Mouse (Mus musculus): ENCODE measurements around the gene Pgrmc1. TPM values are rescaled to one million over a fixed set of nuclear protein-coding genes. Genes with fewer than 3 reads are reported as not detected.
"Not testable (repeated sequence)": the region's sequence is repeated elsewhere in the genome, so short reads cannot be mapped to it uniquely, and the experiment has no call there.

The Pgrmc1 gene
- polyA plus RNA-seq, 1 experiment from 2014 or later, result 368 TPM

- Histone ChIP-seq H3K27me3 (no peaks in the 10 kb centered on the region), H3K4me1 (peaks cover 4% of the 10 kb centered on the region; the same call in 1 of the 2 replicates), H3K27ac (no peak overlapping the region), H3K4me3 (no peak overlapping the region), H3K9ac (no peak overlapping the region), H3K9me3 (no peaks in the 10 kb centered on the region), H3K36me3 (no peaks in the 10 kb centered on the region), H3K4me2 (no peak overlapping the region)
- no peak for ATAC-seq (ENCODE audit: insufficient number of reproducible peaks, insufficient read depth, low FRiP score, low TSS enrichment, low read depth)
- WGBS, result 61% methylated on average over 8 of the region's 8 CpGs
These were observed 10.4 kb upstream of the Pgrmc1 start for GRCm38 (mm10) chrX:36587304-36588209.

- Histone ChIP-seq H3K36me3 (no peaks in the 10 kb centered on the region), H3K27ac (no peak overlapping the region), H3K9me3 (no peaks in the 10 kb centered on the region), H3K9ac (no peak overlapping the region), H3K4me3 (no peak overlapping the region), H3K4me2 (no peak overlapping the region), H3K27me3 (no peaks in the 10 kb centered on the region), H3K4me1 (peaks cover 4% of the 10 kb centered on the region; the same call in 1 of the 2 replicates)
- no peak for ATAC-seq (ENCODE audit: insufficient number of reproducible peaks, insufficient read depth, low FRiP score, low TSS enrichment, low read depth)
- WGBS, result 83% methylated on average over 7 of the region's 7 CpGs
These were observed 7.7 kb upstream of the Pgrmc1 start for GRCm38 (mm10) chrX:36590266-36590665.

- no peak for ATAC-seq (ENCODE audit: insufficient number of reproducible peaks, insufficient read depth, low FRiP score, low TSS enrichment, low read depth)
- no peaks in the 10 kb centered on the region for H3K27me3 ChIP-seq
- no peak overlapping the region for H3K4me3 ChIP-seq
- H3K27ac ChIP-seq, result no peak overlapping the region
- H3K4me2 ChIP-seq, result no peak overlapping the region
- no peaks in the 10 kb centered on the region for H3K36me3 ChIP-seq
- WGBS, result 68% methylated on average over 1 of the region's 1 CpGs
- H3K9me3 ChIP-seq, result no peaks in the 10 kb centered on the region
- no peak overlapping the region for H3K9ac ChIP-seq
- H3K4me1 ChIP-seq, result peaks cover 4% of the 10 kb centered on the region; the same call in 1 of the 2 replicates
These were observed 6.9 kb upstream of the Pgrmc1 start for GRCm38 (mm10) chrX:36591120-36591519.

GRCm38 (mm10) chrX:36591539-36591938 is 6.5 kb upstream of the Pgrmc1 start:
- H3K36me3 ChIP-seq, result no peaks in the 10 kb centered on the region
- H3K4me1 ChIP-seq, result peaks cover 4% of the 10 kb centered on the region; the same call in 1 of the 2 replicates
- no peaks in the 10 kb centered on the region for H3K27me3 ChIP-seq
- no peak for ATAC-seq (ENCODE audit: insufficient number of reproducible peaks, insufficient read depth, low FRiP score, low TSS enrichment, low read depth)
- no peaks in the 10 kb centered on the region for H3K9me3 ChIP-seq
- WGBS, result 75% methylated on average over 4 of the region's 4 CpGs
- no peak overlapping the region for H3K4me2 ChIP-seq
- H3K27ac ChIP-seq, result no peak overlapping the region
- no peak overlapping the region for H3K9ac ChIP-seq
- H3K4me3 ChIP-seq, result no peak overlapping the region

GRCm38 (mm10) chrX:36595247-36595646 is 2.8 kb upstream of the Pgrmc1 start:
- Histone ChIP-seq H3K9ac (no peak overlapping the region), H3K9me3 (no peaks in the 10 kb centered on the region), H3K4me3 (no peak overlapping the region), H3K36me3 (no peaks in the 10 kb centered on the region), H3K4me1 (peaks cover 3% of the 10 kb centered on the region), H3K27ac (no peak overlapping the region), H3K4me2 (no peak overlapping the region), H3K27me3 (no peaks in the 10 kb centered on the region)
- ATAC-seq (ENCODE audit: insufficient number of reproducible peaks, insufficient read depth, low FRiP score, low TSS enrichment, low read depth), result no peak
- 81% methylated on average over 3 of the region's 3 CpGs for WGBS

GRCm38 (mm10) chrX:36596483-36597120 is 1.4 kb upstream of the Pgrmc1 start:
- H3K27me3 ChIP-seq; H3K27ac ChIP-seq; H3K9ac ChIP-seq; H3K4me3 ChIP-seq; H3K9me3 ChIP-seq; H3K4me2 ChIP-seq; H3K4me1 ChIP-seq; H3K36me3 ChIP-seq; ATAC-seq (ENCODE audit: insufficient number of reproducible peaks, insufficient read depth, low FRiP score, low TSS enrichment, low read depth): not testable (repeated sequence)
- WGBS, result 44% methylated on average over 4 of the region's 5 CpGs

GRCm38 (mm10) chrX:36598390-36598810 is 394 bp downstream of the Pgrmc1 start:
- peak overlapping the region; percentile 65 for H3K4me3 ChIP-seq
- H3K4me1 ChIP-seq, result peaks cover 10% of the 10 kb centered on the region
- H3K9me3 ChIP-seq, result no peaks in the 10 kb centered on the region
- H3K36me3 ChIP-seq, result no peaks in the 10 kb centered on the region
- peak; percentile 53 for ATAC-seq (ENCODE audit: insufficient number of reproducible peaks, insufficient read depth, low FRiP score, low TSS enrichment, low read depth)
- 22% methylated on average over 41 of the region's 41 CpGs for WGBS
- H3K27ac ChIP-seq, result peak overlapping the region; percentile 88
- peak overlapping the region; percentile 58 for H3K4me2 ChIP-seq
- peak overlapping the region; percentile 83 for H3K9ac ChIP-seq
- no peaks in the 10 kb centered on the region for H3K27me3 ChIP-seq

DNA sequence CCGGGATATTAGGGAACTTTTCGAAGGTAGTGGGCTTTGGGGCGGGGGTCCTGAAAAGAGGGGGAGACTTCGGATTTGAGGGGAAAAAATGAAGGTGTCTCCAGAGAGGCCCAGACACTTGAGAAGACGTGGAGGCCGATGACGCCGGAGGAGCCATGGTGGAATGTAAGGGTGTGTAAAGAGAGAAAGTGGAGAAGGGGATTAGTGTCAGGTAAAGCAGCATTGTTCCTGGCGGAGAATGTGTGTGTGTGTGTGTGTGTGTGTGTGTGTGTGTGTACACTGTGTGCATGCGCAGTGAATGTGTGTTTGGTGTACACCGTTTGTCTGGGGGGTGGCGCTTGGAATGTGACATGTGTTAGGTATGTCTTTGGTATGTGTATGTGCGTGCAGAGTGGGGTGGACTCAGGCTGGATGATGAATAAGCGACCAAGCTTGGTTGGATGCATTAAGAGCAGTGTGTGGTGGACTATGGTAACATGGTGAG is 897 bp downstream of the Pgrmc1 start:
- WGBS, result 33% methylated on average over 14 of the region's 14 CpGs
- peak overlapping the region; percentile 88 for H3K27ac ChIP-seq

GRCm38 (mm10) chrX:36599656-36600055 is 1.6 kb downstream of the Pgrmc1 start:
- Histone ChIP-seq H3K4me1 (peaks cover 10% of the 10 kb centered on the region), H3K36me3 (no peaks in the 10 kb centered on the region; the same call in 1 of the 2 replicates), H3K27me3 (no peaks in the 10 kb centered on the region), H3K27ac (peak overlapping the region; percentile 88), H3K9me3 (no peaks in the 10 kb centered on the region), H3K4me2 (peak overlapping the region; percentile 58), H3K4me3 (peak overlapping the region; percentile 65), H3K9ac (peak overlapping the region; percentile 83)
- WGBS, result 24% methylated on average over 3 of the region's 3 CpGs
- ATAC-seq (ENCODE audit: insufficient number of reproducible peaks, insufficient read depth, low FRiP score, low TSS enrichment, low read depth), result no peak

More for the DNA sequence above, 897 bp downstream of the Pgrmc1 start:
- no peaks in the 10 kb centered on the region for H3K27me3 ChIP-seq
- H3K4me2 ChIP-seq, result peak overlapping the region; percentile 58
- peaks cover 10% of the 10 kb centered on the region for H3K4me1 ChIP-seq
- peak overlapping the region; percentile 83 for H3K9ac ChIP-seq
- H3K4me3 ChIP-seq, result peak overlapping the region; percentile 65
- ATAC-seq (ENCODE audit: insufficient number of reproducible peaks, insufficient read depth, low FRiP score, low TSS enrichment, low read depth), result peak; percentile 48; the same call in 1 of the 2 replicates
- no peaks in the 10 kb centered on the region; the same call in 1 of the 2 replicates for H3K36me3 ChIP-seq
- no peaks in the 10 kb centered on the region for H3K9me3 ChIP-seq

- H3K9me3 ChIP-seq, result no peaks in the 10 kb centered on the region
- H3K4me1 ChIP-seq, result peaks cover 10% of the 10 kb centered on the region
- H3K4me2 ChIP-seq, result peak overlapping the region; percentile 58
- H3K27me3 ChIP-seq, result no peaks in the 10 kb centered on the region
- peak overlapping the region; percentile 65 for H3K4me3 ChIP-seq
- H3K27ac ChIP-seq, result no peak overlapping the region
- 53% methylated on average over 8 of the region's 8 CpGs for WGBS
- no peak for ATAC-seq (ENCODE audit: insufficient number of reproducible peaks, insufficient read depth, low FRiP score, low TSS enrichment, low read depth)
- H3K9ac ChIP-seq, result no peak overlapping the region
- H3K36me3 ChIP-seq, result peaks cover 2% of the 10 kb centered on the region
These were observed 2.1 kb downstream of the Pgrmc1 start for GRCm38 (mm10) chrX:36600066-36600465.

- no peak overlapping the region for H3K27ac ChIP-seq
- no peaks in the 10 kb centered on the region for H3K9me3 ChIP-seq
- H3K4me3 ChIP-seq, result no peak overlapping the region
- 75% methylated on average over 2 of the region's 2 CpGs for WGBS
- no peak overlapping the region for H3K9ac ChIP-seq
- no peak overlapping the region for H3K4me2 ChIP-seq
- H3K27me3 ChIP-seq, result no peaks in the 10 kb centered on the region
- ATAC-seq (ENCODE audit: insufficient number of reproducible peaks, insufficient read depth, low FRiP score, low TSS enrichment, low read depth), result no peak
- peaks cover 10% of the 10 kb centered on the region for H3K4me1 ChIP-seq
- peaks cover 10% of the 10 kb centered on the region for H3K36me3 ChIP-seq
These were observed 4.9 kb downstream of the Pgrmc1 start for GRCm38 (mm10) chrX:36602926-36603325.
